Mouse (Mus musculus): ENCODE data around the gene Rin3.

Gene Rin3

DNA sequence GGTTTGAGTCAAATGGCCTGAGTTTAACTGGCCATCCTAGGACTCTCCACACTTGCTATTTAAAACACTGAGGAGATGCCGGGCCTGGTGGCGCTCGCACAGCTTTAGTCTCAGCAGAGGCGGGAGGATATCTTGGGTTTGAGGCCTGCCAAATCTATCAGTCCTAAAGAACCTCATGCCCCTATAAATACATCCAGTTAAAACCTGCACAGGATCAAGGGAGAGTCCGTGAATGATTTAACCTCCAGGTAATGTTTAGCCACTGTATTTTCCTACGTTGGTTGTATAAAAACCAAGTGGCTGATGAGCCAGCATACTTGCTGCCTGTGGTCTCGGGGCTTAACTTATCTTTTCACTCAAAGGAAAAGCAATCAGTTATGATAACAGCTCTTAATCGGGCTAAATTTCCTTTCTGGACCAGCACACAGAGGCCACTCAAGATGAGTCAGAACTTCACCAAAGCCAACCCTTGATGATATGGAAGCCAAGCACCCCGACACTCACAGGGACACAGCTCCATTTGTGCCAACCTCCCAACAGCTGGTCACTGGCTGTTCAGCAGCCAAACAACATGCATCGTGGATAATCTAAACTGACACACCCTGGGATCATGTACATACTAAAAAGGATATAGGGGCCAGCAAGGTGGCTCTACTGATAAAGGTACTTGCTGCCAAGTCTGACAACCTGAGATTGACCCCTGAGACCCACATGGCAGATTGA lies 137.5 kb downstream of the Rin3 start:
- DNase-seq (ENCODE audit: low read depth, low spot score) = no peak

DNA sequence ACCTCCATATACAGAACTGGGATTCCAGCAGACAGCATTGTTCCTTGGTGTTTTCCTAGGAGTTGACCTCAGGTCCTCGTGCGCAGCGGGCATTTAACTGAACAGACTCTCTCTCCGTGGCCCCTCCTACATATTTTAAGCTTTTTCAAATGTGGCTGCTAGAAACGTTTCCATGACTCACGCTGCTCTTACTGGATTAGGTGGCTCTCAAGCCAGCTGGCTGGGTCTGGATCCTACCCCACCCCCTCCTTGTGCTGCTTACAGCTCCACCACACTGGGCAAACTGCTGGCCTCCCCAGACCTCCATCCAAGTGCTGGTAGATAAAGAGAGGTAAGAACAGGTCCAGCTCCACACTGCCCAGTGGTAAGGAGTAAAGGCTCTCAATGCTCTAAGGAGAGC lies 139.2 kb downstream of the Rin3 start:
- DNase-seq (ENCODE audit: low read depth, low spot score) = peak; percentile 56

DNA sequence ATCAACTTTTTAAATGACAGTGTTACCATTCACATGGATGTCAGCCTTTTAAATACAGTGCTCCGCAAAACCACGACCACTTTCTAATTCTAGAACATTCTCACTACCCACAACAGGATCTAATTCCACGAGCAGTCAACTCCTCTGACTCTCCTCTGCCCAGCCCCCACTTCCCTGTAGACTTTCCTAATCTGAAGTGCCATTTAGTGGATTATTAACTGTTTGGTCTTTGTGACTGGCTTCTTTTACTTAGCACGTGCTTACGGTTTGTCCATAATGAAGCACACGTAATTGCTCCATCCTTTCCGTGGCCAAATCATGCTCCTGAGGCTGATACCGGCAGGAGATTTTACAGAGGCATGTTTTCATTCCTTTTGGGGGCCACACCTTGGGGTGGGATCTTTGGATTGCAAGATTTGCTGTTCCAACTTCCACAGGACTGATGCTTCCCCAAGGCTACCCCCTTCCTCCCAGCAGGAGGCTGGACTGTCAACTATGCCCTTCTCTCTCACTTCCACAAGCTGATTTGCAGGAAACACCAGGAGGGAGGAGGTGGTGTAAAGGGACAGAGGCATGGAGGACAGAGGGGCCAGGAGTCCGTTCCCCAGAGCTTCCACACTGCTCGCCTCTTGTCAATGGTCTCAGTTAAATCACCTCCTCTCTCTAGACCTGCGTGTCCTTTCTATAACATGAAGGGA lies 139.9 kb downstream of the Rin3 start:
- no peak for DNase-seq (ENCODE audit: low read depth, low spot score)

DNA sequence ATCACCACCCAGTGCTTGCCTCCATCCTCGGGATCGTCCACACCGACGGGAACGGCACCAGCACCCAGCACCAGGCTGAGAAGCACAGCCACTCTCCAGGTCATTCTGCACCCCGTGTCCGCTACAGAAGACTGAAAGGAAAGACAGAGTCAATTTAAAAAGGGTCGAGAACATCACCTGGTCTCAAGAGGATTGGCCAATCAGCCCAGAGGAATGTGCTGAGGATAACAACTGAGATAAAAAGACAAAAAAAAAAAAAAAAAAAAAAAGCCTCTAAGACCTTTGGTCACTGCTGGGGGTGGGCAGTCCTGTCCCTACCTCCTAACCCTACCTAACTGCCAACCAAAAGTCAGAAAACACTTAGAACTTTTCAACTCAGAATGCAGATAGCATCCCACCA lies 140.8 kb downstream of the Rin3 start:
- DNase-seq (ENCODE audit: low read depth, low spot score) = no peak

DNA sequence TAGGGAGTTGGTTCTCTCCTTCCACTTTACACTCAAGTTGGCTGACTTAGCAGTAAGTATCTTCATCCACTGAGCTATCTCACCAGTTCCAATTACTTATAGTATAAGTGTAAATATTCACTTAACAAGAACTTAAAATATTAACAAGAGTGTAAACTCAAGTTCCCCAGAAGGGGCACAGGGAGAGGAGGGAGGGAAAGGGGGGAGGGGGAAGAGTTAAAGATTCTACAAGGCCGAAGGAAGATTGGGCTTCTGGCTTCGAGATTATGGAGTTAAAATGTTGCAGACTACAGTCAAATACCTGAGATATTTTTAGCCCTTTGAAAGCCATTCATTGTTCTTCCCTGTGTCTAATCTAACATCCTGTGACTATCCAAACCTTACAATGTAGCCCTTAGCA lies 141.6 kb downstream of the Rin3 start:
- DNase-seq (ENCODE audit: low read depth, low spot score) = no peak

DNA sequence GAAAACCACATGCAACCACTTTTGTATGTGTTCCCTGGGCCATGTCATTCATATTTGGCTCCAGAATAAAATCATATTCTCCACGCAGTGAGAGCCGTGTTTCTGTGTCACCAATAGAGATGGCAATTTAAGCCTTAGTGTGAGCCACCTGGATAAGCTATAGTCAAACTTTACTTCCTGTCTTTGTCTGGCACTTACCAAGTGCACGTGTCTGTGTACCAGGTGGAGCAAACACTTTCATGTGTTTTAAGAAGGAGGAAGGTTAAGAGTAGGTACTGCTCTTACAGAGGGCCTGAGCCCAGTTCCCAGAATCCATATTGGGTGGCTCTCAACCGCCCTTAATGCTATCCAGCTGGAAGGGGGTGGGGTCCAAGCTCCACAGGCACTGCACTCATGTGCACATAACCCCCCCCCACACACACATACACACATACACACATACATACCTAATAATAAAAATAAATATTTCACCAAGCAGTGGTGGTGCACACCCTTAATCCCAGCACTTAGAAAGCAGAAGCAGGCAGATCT lies 142.3 kb downstream of the Rin3 start:
- no peak for DNase-seq (ENCODE audit: low read depth, low spot score)

DNA sequence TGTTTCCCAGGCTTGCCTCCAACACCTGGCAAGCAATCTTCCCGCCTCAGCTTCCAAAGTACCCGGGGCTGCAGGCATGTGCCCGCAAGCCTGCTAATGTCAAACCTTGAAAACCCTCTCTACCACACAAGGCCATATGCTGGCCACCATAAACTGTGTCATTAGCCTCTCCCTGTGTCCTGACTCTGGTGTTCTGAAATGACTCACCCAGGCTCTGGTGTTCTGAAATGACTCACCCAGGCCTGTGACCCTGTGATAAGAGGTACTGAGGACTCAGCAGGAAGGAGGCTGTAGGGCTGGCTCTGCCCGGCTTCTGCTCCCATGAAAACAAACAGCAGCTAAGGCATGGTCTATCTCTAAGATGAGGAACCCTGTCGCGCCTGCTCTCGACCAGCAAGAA lies 143.4 kb downstream of the Rin3 start:
- no peak for DNase-seq (ENCODE audit: low read depth, low spot score)

DNA sequence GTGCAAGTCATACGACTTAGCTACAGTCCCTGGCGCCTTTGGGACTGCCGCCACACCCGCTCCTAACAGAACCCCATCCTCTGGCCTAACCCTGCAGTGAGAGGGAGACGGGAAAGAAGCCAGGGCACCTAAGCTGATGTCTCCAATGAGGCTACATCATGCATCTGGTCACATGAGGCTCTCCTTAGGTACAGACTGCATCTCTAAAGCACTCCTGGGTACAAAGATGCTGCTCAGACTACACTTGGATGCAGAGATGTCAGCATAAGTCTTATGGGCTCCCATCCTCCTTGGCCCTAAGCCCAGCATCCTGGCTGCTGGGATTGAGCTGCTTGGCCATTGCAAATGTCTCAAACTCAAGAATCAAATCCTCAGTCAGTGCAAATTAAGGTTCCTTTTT lies 146.8 kb downstream of the Rin3 start:
- DNase-seq (ENCODE audit: low read depth, low spot score) = no peak

DNA sequence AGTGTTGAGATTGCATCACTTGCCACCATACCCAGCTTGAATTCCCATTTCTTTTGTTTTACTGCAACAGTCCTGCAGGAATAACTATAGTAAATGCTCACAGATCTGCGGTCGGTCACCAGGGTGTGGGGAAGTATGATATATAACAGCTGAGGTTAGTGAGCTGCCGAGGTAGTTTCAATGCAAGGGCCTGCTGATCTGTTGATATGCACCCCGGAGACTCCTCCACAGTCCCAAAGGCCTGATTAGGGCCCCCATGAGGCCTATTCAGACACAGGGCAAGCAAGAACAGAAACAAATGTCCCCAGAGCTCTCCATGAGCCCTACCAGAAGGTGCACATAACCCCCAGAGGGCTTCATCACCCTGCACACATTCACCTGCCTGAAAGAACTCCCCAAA lies 147.4 kb downstream of the Rin3 start:
- DNase-seq (ENCODE audit: low read depth, low spot score) = no peak

DNA sequence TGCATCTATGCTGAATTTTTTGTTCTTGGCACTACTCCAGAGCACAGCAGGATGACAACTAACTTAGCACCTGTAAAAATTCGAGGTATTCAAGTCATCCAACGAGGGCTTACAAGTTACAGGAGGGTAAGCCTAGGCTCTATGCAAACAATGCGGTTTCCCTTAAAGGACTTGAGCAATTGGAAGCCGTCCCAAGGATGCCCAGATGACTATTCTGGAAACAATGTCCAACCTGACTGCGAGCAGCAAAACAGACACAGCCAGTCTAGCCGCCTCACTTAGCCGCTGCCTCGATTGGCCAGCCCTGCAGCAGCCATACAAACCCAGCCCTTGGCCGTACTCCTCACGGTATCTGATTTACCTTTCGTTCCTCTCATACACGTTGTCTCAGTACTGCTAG lies 149.4 kb downstream of the Rin3 start:
- DNase-seq (ENCODE audit: low read depth, low spot score) = no peak

DNA sequence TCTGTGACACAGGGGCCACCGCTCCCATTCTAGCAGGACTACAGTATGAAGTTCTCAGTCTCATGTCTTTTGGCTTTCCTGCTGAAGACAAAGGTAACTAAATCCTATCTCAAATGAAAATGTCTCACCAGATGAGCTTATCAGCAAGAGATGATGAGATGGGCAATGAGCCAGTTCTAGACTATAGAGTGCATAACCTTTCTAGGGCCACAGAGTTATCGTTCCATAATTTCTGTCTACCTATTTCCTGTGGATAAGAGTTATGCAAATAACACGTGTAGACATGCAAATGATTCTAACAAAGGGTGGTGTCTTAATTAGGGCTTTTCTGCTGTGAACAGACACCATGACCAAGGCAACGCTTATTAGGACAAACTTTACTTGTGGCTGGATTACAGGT lies 151.3 kb downstream of the Rin3 start:
- DNase-seq (ENCODE audit: low read depth, low spot score) = no peak

DNA sequence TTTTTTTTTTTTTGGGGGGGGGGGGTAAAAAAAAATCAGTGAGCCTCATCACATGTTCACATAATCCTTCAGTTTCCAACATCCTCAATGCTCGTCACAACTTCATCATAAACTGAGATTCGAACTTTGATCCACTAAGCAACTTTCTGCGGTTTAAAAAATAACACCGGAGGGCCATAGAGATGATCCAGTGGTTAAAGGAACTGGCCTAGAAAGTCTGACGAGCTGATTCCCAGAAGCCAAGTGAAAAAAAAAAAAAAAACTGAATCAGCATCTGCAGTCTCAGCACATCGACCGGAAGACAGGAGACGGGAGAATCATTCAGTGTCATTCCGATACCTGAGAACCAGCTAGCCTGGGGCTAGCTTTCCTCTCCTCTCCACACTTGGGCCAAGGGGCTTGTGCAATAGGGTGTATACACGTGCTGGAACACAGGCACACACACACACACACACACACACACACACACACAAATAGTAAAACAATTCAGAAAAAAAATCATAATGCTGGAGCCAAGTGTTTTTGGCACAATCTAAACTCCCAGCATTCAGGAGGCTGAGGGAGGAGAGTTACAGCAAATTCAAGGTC lies 154.2 kb downstream of the Rin3 start:
- peak; percentile 54 for DNase-seq (ENCODE audit: low read depth, low spot score)

DNA sequence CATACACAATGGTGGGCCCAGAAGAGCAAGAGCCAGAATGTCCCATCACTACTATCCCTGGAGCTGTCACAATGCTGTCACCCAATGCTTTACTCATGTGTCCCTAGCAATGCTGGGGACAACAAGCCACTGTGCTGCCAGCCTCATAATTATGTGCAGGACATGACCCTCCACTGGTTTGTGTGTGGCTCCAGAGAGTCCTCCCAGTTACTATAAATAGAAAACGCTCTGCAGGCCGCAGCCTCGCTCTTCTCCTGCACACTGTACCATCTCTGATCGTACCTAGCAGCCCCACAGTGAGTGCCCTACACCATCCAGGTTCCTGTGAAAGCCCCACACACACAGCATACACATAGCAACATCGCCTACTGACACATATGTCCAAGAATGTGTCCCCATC lies 155.1 kb downstream of the Rin3 start:
- no peak for DNase-seq (ENCODE audit: low read depth, low spot score)

DNA sequence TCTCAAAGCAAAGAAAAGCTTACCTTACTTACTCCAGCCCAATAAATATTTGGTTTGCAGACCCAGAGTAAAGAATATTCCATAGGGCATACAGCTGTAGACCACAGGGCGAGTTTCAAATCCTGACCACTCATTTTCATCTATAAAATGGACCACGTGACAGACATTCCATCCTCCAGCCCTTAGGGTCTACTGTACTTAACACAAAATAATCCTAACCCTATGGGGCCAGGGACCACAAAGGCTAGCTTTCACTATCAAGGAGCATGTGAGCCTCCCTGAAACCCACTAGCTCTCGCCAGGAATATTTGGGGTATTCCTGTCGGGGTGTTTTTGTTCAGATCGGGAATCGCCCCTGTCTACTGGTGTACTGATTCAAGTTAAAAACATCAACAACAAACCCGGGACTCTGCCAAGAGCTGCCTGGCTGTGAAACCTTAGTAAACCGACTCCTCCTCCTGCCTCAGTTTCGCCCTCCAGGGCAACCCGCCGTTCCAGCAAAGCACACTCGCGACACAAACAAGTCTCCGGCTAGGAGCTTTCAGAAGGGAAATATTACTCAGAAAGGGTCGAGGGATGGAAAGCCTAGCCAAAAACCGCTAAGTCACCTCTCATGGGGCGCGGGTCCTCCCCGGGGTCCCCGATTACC lies 156.3 kb downstream of the Rin3 start:
- DNase-seq (ENCODE audit: low read depth, low spot score) = no peak

DNA sequence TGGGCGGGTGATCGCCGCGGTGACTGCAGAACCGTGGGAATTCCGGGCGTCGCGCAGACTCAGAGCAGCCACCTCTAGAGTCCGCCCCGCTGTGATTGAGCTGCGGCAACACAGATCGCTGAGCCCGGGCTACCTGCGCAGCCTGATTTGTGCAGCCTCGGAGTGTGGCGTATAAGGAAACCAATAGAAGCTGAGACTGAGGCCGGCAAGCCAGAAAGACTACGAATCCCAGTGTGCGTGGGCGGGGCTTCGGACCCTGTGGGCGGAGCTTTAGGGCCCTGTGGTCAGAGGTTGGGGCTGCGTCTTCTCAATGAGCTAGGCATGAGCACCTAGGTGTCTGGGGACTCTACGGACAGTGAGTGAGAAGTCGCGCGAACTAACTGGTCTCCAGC lies 156.8 kb downstream of the Rin3 start, which contains the start of gene Lgmn:
Lgmn (minus strand) TSS at position 182 of the 392 bp plus-strand sequence.
- DNase-seq (ENCODE audit: low read depth, low spot score) = peak; percentile 95

Measured in skeletal muscle tissue, adult 2 months (tissue).